Mouse (Mus musculus): ENCODE results near the gene Arf4.

Arf4 gene

GRCm38 (mm10) chr14:26637851-26638707, at the start of gene Arf4:
Gene Arf4, plus strand, starts transcription at chr14:26638074.
- DNase-seq, result peak; percentile 98

DNA sequence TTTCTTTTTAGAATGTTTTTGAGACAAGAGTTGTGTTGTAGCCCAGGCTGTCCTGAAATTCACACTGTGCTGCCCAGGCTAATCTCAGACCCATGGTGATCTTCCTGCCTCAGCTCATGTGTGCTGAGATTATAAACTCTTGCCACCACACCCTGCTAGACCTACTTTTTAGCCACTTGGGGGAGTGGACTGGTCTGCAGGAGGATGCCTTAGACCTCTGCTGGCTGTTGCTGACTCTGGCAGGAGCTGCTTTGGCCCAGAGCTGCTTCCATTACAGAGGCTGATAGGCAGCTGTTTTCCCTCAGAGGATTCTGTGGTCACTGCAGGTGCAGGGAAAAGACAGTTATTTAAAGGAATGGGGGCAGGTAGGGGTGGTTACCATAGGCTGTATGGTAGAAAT, 46.5 kb upstream of the Arf4 start:
- DNase-seq, result no peak

- DNase-seq, result no peak
Observed at GRCm38 (mm10) chr14:26593281-26593895, 44.5 kb upstream of the Arf4 start.

- DNase-seq, result no peak
Observed at GRCm38 (mm10) chr14:26595167-26595566, 42.7 kb upstream of the Arf4 start.

GRCm38 (mm10) chr14:26595695-26596365, 42.0 kb upstream of the Arf4 start:
- DNase-seq, result no peak

DNA sequence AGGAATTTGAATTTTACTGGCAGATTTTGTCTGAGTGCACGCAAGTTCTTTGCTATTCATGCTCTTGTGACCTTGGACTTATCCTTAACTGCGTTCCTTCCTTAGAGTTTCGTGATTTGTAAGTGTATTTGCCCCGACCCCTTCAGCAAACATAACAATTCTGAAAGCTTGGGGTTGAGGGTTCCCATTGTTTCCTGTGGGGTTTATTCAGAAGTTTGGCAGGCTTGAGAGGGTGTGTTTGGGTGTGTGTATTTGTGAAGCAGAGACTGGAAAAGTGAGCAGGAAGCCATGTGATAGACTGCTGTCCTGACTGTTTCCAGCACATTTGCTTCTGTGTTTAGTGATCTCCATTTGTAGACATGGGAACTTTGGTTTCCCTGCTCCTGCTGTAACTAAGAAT, 32.5 kb upstream of the Arf4 start:
- DNase-seq, result no peak

- DNase-seq, result no peak
Observed at GRCm38 (mm10) chr14:26609674-26610073, 28.2 kb upstream of the Arf4 start.

DNA sequence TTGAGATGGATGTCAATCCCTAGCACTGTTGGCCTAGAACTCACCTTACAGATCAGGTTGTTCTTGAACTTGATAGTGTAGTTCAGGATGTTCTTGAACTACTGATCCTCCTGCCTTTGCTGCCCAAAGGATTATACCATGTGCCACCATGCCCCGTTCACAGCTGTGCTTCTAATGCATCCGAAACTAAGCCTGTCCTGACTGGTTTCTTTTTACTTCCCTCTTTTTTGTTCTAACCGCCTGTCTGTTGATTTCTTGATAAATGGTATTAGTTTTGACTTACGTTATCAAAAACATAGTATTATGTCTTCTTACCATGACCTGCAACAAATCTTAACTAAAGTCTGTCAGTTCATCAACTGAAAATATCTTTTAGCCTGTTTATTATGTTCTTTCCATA, 27.2 kb upstream of the Arf4 start:
- no peak for DNase-seq

DNA sequence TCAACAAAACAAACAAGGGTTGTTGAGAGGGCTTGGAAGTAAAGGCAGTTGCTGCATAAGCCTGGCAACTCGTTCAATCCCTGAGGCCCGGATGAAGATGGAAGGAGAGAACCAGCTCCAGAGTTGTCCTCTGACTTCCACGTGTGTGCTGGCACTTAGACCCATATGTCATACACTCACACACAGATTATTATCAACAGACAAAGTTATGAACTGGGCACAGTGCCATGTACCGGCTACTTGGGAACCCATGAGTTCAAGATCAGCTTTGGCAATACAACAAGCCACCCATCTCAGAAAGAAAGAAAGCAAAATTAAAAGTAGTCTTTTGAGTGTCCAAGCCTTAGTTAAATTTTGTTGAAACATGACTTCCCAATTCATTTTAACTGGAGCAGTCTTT, 12.6 kb upstream of the Arf4 start:
- DNase-seq, result no peak

- no peak for DNase-seq
Observed at GRCm38 (mm10) chr14:26626605-26627140, 11.2 kb upstream of the Arf4 start.

GRCm38 (mm10) chr14:26637025-26637850, 636 bp upstream of the Arf4 start:
- DNase-seq, result peak; percentile 78

- DNase-seq, result no peak
Observed at GRCm38 (mm10) chr14:26638708-26639084, 822 bp downstream of the Arf4 start.

- DNase-seq, result peak; percentile 33
Observed at GRCm38 (mm10) chr14:26639251-26639650, 1.4 kb downstream of the Arf4 start.

- peak; percentile 47 for DNase-seq
Observed at GRCm38 (mm10) chr14:26639961-26640360, 2.1 kb downstream of the Arf4 start.

DNA sequence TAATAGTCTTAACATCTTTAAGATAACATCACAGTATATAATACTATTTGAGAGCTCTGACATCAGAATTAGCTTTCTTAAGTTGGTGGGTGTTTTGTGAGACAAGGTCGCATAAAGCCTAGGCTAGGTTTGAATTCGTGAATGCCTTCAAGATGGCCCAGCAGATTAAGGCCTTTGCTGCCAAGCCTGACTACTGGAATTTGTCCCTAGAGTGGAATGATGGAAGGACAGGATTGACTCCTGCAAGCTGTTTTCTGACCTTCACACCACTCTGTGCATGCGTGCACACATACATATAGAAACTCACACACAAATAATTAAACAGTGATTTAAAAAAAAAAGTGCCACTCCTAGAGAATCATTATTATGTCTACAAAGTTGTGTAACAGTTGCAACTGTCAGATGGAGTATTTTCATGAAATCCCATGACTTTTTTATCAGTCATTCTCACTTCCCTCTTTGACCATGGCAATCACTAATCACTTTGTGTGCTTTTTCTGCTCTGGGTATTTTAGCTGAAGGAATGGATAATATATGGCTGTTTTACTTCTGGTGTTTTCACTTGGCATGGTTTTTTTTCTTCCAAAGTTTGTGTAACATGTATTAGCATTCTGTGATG, 5.2 kb downstream of the Arf4 start:
- no peak for DNase-seq

DNA sequence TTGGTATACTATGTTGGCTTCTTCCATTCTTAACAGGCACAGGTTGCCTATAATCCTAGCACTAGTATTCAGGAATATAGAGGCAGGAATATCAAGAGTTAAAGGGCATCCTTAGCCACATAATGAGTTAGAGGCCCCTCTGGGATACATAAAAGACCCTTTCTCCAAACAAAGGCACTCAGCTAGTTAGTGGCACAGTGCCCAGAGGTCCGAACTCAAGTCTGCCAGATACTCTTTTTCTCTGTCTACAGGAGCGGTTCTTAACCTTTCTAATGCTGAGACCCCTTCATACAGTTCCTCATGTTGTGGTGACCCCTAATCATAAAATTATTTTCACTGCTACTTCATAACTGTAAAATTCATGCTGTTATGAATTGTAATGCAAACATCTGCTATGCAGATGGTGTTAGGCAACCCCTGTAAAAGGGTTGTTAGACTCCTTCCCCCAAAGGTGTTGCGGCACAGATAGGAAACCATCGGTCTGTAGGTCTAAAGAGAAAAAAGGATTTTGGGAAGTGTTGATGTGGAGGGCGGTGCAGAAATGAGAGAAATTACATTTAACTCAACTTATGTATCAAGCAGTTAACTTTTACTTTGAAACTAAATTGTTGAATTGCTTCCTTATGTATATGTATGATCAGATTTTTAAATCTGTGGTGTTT, 8.2 kb downstream of the Arf4 start:
- DNase-seq, result no peak

- DNase-seq, result no peak
Observed at GRCm38 (mm10) chr14:26647811-26648210, 9.9 kb downstream of the Arf4 start.

GRCm38 (mm10) chr14:26651901-26652300, 14.0 kb downstream of the Arf4 start:
- DNase-seq, result no peak

- no peak for DNase-seq
Observed at GRCm38 (mm10) chr14:26658178-26658577, 20.3 kb downstream of the Arf4 start.

DNA sequence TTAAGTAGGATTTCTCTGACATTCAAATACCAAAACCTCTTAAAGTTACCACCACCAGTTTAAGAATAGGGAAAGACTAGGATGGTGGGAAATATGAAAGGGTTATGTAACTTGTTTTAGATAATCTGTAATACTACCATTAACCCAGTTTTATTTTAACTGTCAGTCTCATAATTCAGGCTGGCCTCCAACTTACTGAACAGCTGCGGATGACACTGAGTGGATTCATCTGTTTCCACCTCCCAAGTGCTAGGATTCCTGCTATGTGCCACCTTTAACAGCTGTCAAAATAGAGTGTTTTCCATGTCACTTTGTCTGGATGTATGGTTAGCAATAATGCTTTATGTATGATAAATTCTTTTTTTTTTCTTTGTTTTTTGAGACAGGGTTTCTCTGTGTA, 22.4 kb downstream of the Arf4 start:
- no peak for DNase-seq

DNA sequence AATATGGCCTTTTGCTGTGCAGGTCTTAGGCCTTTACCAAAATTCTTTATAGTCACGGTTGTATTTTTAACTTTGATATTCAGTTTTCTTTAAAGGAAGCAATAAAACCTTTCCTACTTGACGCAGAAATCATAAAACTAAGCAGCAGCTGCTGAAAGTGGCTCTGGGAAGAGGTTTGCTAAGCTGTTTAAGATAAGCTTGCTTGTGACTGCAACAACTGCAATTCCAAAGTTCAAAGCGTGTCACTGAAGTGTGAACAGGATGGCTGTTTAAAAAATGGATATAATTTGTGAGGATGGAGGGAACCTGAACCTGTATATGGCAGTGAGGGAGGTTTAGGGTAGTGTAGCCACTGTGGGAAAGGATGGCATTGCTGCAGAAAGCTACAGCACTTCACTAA, 24.1 kb downstream of the Arf4 start:
- DNase-seq, result no peak

GRCm38 (mm10) chr14:26662488-26662887, 24.6 kb downstream of the Arf4 start:
- DNase-seq, result no peak

Data from cerebellum, adult 9-10 months (tissue).